Mouse (Mus musculus) ES-E14 (cell line): Measurements from ENCODE around the gene Pnpla8.

Experiments used
- CHD2 ChIP-seq: IDR thresholded peaks from 2 replicates; pipeline ENCODE4 v1.6.1; 2014; ENCODE audit warnings: mild to moderate bottlenecking, low read depth, low read length, inconsistent platforms
- HCFC1 ChIP-seq: IDR thresholded peaks from 2 replicates; pipeline ENCODE4 v1.6.1; 2012; ENCODE audit warnings: low read length, inconsistent platforms, borderline replicate concordance; ENCODE audit not compliant: insufficient read depth
- ZC3H11A ChIP-seq: IDR thresholded peaks from 2 replicates; pipeline ENCODE4 v1.6.1; 2012; ENCODE audit warnings: low read depth, mild to moderate bottlenecking, inconsistent platforms, low read length, borderline replicate concordance
- ZNF384 ChIP-seq: IDR thresholded peaks from 2 replicates; pipeline ENCODE4 v1.6.1; 2012; ENCODE audit warnings: low read depth, low read length, inconsistent platforms

DNA sequence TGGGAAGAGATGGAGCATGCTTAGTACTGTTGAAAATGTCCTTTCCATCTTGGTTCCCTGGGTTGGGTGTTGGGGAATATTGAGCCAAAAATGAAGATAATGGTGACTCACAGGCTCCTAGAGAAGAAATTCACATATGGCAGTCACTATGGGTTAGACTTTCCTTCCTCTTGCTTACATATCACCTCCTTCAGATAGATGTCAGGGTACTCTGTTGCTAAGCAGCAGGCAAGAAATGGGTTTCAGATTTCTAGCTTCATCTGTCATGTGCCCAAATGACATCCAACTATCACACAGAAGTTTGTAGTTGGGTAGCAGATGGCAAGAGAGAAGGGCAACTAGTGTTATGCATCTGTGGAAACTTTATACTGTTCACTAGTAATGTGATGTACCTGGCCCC, 103.9 kb downstream of the Pnpla8 start:
- no peak for TF ChIP-seq CHD2
- no peak for TF ChIP-seq ZNF384
- no peak for TF ChIP-seq HCFC1
- TF ChIP-seq ZC3H11A = no peak
